Mouse (Mus musculus) intestine, postnatal 0 days (tissue): ENCODE results near the gene Tent5b. TPM values are rescaled to one million over a fixed set of nuclear protein-coding genes. Genes with fewer than 3 reads are reported as not detected.

Experiments used
- ATAC-seq: fragments of 200-750 bp; cut with Nextera tagmentation; 2 replicates; pipeline ENCODE4 v1.8.0; 2017; ENCODE audit warnings: mild to moderate bottlenecking, moderate TSS enrichment, moderate library complexity
- H3K27ac ChIP-seq: fragments of 300-500 bp; sonication (generic); 2 replicates; pipeline ENCODE4 v1.5.1; 2014; ENCODE audit warnings: mild to moderate bottlenecking, low read depth, low read length, moderate library complexity
- H3K27me3 ChIP-seq: fragments of 300-500 bp; sonication (generic); replicated peaks from 2 replicates; pipeline ENCODE4 v1.6.1; 2014; ENCODE audit warnings: low read length, mixed read lengths; ENCODE audit not compliant: control insufficient read depth, insufficient read depth
- H3K36me3 ChIP-seq: fragments of 300-500 bp; sonication (generic); 2 replicates; pipeline ENCODE4 v1.6.1; 2014; ENCODE audit warnings: mild to moderate bottlenecking, moderate library complexity; ENCODE audit not compliant: control insufficient read depth, insufficient read depth
- H3K4me1 ChIP-seq: fragments of 300-500 bp; sonication (generic); replicated peaks from 2 replicates; pipeline ENCODE4 v1.6.1; 2014; ENCODE audit warnings: antibody characterized with exemption, low read length, mixed read lengths; ENCODE audit not compliant: control insufficient read depth, insufficient read depth
- H3K4me2 ChIP-seq: fragments of 300-500 bp; sonication (generic); replicated peaks from 2 replicates; pipeline ENCODE4 v1.6.1; 2014; ENCODE audit warnings: low read depth, mild to moderate bottlenecking, moderate library complexity
- H3K4me3 ChIP-seq: fragments of 300-500 bp; sonication (generic); 2 replicates; pipeline ENCODE4 v1.5.1; 2014; ENCODE audit warnings: low read depth, low read length
- H3K9ac ChIP-seq: fragments of 300-500 bp; sonication (generic); 2 replicates; pipeline ENCODE4 v1.6.1; 2014; ENCODE audit warnings: mild to moderate bottlenecking, low read depth, low read length
- H3K9me3 ChIP-seq: fragments of 300-500 bp; sonication (generic); 2 replicates; pipeline ENCODE4 v1.6.1; 2016; ENCODE audit warnings: mixed run types; ENCODE audit not compliant: control insufficient read depth
- CTCF ChIP-seq: sonication (generic); IDR thresholded peaks from 2 replicates; pipeline ENCODE4 v1.5.1; 2016; ENCODE audit warnings: low read depth, mild to moderate bottlenecking, control low read depth, antibody characterized with exemption, moderate library complexity
- WGBS: fragments of 180-500 bp; shearing (Covaris S2); extraction: QIAGEN DNeasy Blood & Tissue Kit; methylation state at CpG from one replicate; pipeline ENCODE4 v1.1.7; 2014; 5-methylcytosine and 5-hydroxymethylcytosine counted together
- polyA plus RNA-seq: library from polyadenylated mRNA; unstranded; fragments of >200 nt; fragmentation: Nextera tagmentation; extraction: Ambion mirVana; gene quantifications from 2 replicates; pipeline ENCODE4 v1.2.1, GENCODE M21; 2015

The Tent5b gene
- polyA plus RNA-seq, 1 experiment from 2014 or later = 1.8 TPM

GRCm38 (mm10) chr4:133473833-133474232, 6.1 kb upstream of the Tent5b start:
- no peak overlapping the region for H3K4me3 ChIP-seq
- WGBS = 59% methylated on average over 2 of the region's 2 CpGs
- H3K9ac ChIP-seq = no peak overlapping the region
- TF ChIP-seq CTCF = peak; percentile 62
- no peaks in the 10 kb centered on the region for H3K36me3 ChIP-seq
- no peaks in the 10 kb centered on the region for H3K9me3 ChIP-seq
- H3K27me3 ChIP-seq = peaks cover 6% of the 10 kb centered on the region
- H3K4me1 ChIP-seq = no peaks in the 10 kb centered on the region
- H3K4me2 ChIP-seq = no peak overlapping the region
- ATAC-seq = no peak; the same call in 1 of the 2 replicates
- no peak overlapping the region for H3K27ac ChIP-seq

GRCm38 (mm10) chr4:133480185-133480537, 229 bp downstream of the Tent5b start:
- Histone ChIP-seq H3K27me3 (peaks cover 23% of the 10 kb centered on the region), H3K4me2 (peak overlapping the region; percentile 68), H3K9ac (peak overlapping the region; percentile 45; the same call in 1 of the 2 replicates), H3K4me3 (peak overlapping the region; percentile 42), H3K9me3 (no peaks in the 10 kb centered on the region), H3K27ac (no peak overlapping the region), H3K36me3 (no peaks in the 10 kb centered on the region), H3K4me1 (no peaks in the 10 kb centered on the region)
- 4% methylated on average over 34 of the region's 34 CpGs for WGBS
- peak; percentile 31 for ATAC-seq
- no peak for TF ChIP-seq CTCF

GRCm38 (mm10) chr4:133480754-133481153, 822 bp downstream of the Tent5b start:
- WGBS = 63% methylated on average over 6 of the region's 6 CpGs
- no peaks in the 10 kb centered on the region for H3K9me3 ChIP-seq
- peak overlapping the region; percentile 68 for H3K4me2 ChIP-seq
- no peaks in the 10 kb centered on the region for H3K4me1 ChIP-seq
- H3K36me3 ChIP-seq = no peaks in the 10 kb centered on the region
- no peak for TF ChIP-seq CTCF
- peaks cover 22% of the 10 kb centered on the region for H3K27me3 ChIP-seq
- peak overlapping the region; percentile 42 for H3K4me3 ChIP-seq
- no peak overlapping the region for H3K27ac ChIP-seq
- H3K9ac ChIP-seq = peak overlapping the region; percentile 45; the same call in 1 of the 2 replicates
- ATAC-seq = no peak

GRCm38 (mm10) chr4:133481488-133481887, 1.6 kb downstream of the Tent5b start:
- ATAC-seq = no peak
- 30% methylated on average over 4 of the region's 4 CpGs for WGBS

DNA sequence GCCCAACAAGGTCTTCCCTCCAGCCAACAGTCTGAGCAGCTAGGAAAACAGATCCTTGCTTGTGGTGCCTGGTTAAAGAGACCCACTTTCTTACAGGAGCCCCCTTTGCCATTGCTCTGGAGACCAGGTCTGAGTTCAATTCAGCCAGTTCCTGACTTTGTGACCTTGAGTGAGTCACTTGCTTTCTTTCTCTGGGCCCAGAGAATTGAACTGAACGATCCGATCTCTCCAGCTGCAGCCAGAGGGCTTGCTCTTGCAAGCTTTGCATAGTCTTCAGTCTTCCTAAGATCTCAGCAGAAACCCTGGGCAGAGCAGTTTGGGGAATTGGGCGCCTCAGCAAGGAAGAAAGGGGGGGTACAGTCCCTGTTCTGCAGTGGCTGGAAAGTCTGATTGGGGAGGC, 2.5 kb downstream of the Tent5b start:
- 66% methylated on average over 3 of the region's 3 CpGs for WGBS
- TF ChIP-seq CTCF = no peak
- Histone ChIP-seq H3K4me2 (no peak overlapping the region), H3K4me1 (no peaks in the 10 kb centered on the region), H3K27ac (no peak overlapping the region), H3K36me3 (no peaks in the 10 kb centered on the region), H3K27me3 (peaks cover 20% of the 10 kb centered on the region), H3K4me3 (no peak overlapping the region), H3K9ac (no peak overlapping the region), H3K9me3 (no peaks in the 10 kb centered on the region)
- ATAC-seq = no peak

More at GRCm38 (mm10) chr4:133481488-133481887, 1.6 kb downstream of the Tent5b start:
- no peaks in the 10 kb centered on the region for H3K9me3 ChIP-seq
- H3K36me3 ChIP-seq = no peaks in the 10 kb centered on the region
- H3K4me1 ChIP-seq = no peaks in the 10 kb centered on the region
- TF ChIP-seq CTCF = no peak
- H3K4me2 ChIP-seq = no peak overlapping the region; the same call in 1 of the 2 replicates
- H3K9ac ChIP-seq = no peak overlapping the region
- H3K27me3 ChIP-seq = peaks cover 20% of the 10 kb centered on the region
- no peak overlapping the region for H3K4me3 ChIP-seq
- H3K27ac ChIP-seq = no peak overlapping the region

DNA sequence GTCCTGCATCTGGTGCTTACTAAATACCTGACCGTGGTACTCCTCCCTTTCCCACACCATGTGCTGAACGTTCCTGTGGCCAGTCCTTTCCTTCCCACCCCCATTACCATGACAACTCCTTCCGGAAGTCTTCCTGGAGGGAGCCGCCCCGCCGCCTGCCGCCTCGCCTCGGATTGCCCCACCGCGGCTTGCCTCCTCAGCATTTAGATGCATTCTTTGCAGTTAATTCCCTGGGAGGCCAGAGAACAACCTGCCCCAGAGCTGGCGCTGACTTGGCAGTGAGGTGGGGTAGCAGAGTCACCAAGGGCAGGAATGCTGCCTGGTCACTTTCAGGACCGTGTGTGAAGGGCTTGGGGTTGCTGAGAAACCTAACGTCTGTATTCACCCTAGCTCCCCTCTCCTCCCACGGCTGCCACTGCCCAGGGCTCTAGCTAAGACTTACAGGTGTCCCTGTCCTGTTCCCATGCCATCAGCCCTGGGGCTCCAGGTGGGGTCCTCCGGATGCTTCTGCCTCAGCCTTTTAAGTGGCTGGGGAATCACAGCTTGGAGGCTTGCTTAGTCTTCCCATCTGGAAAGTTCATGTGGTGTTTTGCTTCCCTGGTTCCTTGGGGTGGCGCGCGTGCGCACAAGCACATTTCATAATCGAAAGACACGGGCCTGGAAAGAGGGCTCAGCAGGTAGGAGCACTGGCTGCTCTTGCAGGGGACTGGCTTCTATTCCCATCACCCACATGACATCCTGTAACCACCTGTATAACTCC, 4.5 kb downstream of the Tent5b start:
- H3K9ac ChIP-seq = no peak overlapping the region

More for the DNA sequence above, 4.5 kb downstream of the Tent5b start:
- H3K9me3 ChIP-seq = no peaks in the 10 kb centered on the region
- WGBS = 12% methylated on average over 22 of the region's 22 CpGs
- ATAC-seq = peak; percentile 7; the same call in 1 of the 2 replicates
- H3K27me3 ChIP-seq = peaks cover 14% of the 10 kb centered on the region; the same call in 1 of the 2 replicates
- H3K4me1 ChIP-seq = no peaks in the 10 kb centered on the region
- H3K4me3 ChIP-seq = no peak overlapping the region
- H3K4me2 ChIP-seq = peak overlapping the region; percentile 35
- no peaks in the 10 kb centered on the region for H3K36me3 ChIP-seq
- TF ChIP-seq CTCF = peak; percentile 25; the same call in 1 of the 2 replicates
- peak overlapping the region; percentile 37; the same call in 1 of the 2 replicates for H3K27ac ChIP-seq
